Mouse (Mus musculus): ENCODE measurements around the gene Pik3r4. TPM values are rescaled to one million over a fixed set of nuclear protein-coding genes. Genes with fewer than 3 reads are reported as not detected.
"Not testable (repeated sequence)": the region's sequence is repeated elsewhere in the genome, so short reads cannot be mapped to it uniquely, and the experiment has no call there.

The Pik3r4 gene
- 17.9 and 23.5 TPM in 2 replicates for polyA plus RNA-seq (2014; fragmentation: Nextera tagmentation; extraction: Ambion mirVana)

- peak within 1 kb of the TSS; percentile 77 for H3K4me2 ChIP-seq (ENCODE audit: low read depth, low read length)
Measured at GRCm38 (mm10) chr9:105642460-105643371, at the start of gene Pik3r4. Pik3r4 (plus strand) TSS chr9:105642978.

GRCm38 (mm10) chr9:105598906-105599305, 43.9 kb upstream of the Pik3r4 start:
- H3K27ac ChIP-seq (ENCODE audit: low read depth, low read length), result no peak overlapping the region
- H3K4me2 ChIP-seq (ENCODE audit: low read depth, low read length), result no peak overlapping the region
- H3K27me3 ChIP-seq (ENCODE audit: control insufficient read depth, insufficient read depth, low read length), result no peaks in the 10 kb centered on the region
- no peak for ATAC-seq (ENCODE audit: low read depth)
- no peak overlapping the region for H3K4me3 ChIP-seq (ENCODE audit: low read depth, low read length)
- no peaks in the 10 kb centered on the region for H3K9me3 ChIP-seq (ENCODE audit: control insufficient read depth, low read length)
- H3K9ac ChIP-seq (replicated peaks; ENCODE audit: low read depth, low read length), result no peak overlapping the region
- no peaks in the 10 kb centered on the region for H3K4me1 ChIP-seq (ENCODE audit: control insufficient read depth, insufficient read depth, low read length)
- 90% methylated on average over 4 of the region's 4 CpGs for WGBS
- H3K36me3 ChIP-seq (ENCODE audit: control insufficient read depth, insufficient read depth, low read length), result no peaks in the 10 kb centered on the region

More at GRCm38 (mm10) chr9:105642460-105643371, at the start of gene Pik3r4:
- Histone ChIP-seq H3K27me3 (ENCODE audit: control insufficient read depth, insufficient read depth, low read length) (no peaks in the 10 kb centered on the region; the same call in 1 of the 2 replicates), H3K9ac (replicated peaks; ENCODE audit: low read depth, low read length) (peak within 1 kb of the TSS; percentile 87), H3K36me3 (ENCODE audit: control insufficient read depth, insufficient read depth, low read length) (0 out of 2 replicates have a peak, but pooled peaks cover 3% of the 10 kb centered on the region), H3K4me3 (ENCODE audit: low read depth, low read length) (peak within 1 kb of the TSS; percentile 70), H3K9me3 (ENCODE audit: control insufficient read depth, low read length) (no peaks in the 10 kb centered on the region), H3K27ac (ENCODE audit: low read depth, low read length) (peak within 1 kb of the TSS; percentile 46; the same call in 1 of the 2 replicates), H3K4me1 (ENCODE audit: control insufficient read depth, insufficient read depth, low read length) (peaks cover 4% of the 10 kb centered on the region; the same call in 1 of the 2 replicates)
- ATAC-seq (ENCODE audit: low read depth), result peak; percentile 95
- 6% methylated on average over 37 of the region's 37 CpGs for WGBS

- H3K27me3 ChIP-seq (ENCODE audit: control insufficient read depth, insufficient read depth, low read length), result no peaks in the 10 kb centered on the region
- no peak overlapping the region for H3K4me2 ChIP-seq (ENCODE audit: low read depth, low read length)
- no peaks in the 10 kb centered on the region for H3K9me3 ChIP-seq (ENCODE audit: control insufficient read depth, low read length)
- H3K27ac ChIP-seq (ENCODE audit: low read depth, low read length), result no peak overlapping the region
- H3K4me3 ChIP-seq (ENCODE audit: low read depth, low read length), result no peak overlapping the region
- ATAC-seq (ENCODE audit: low read depth), result no peak
- 87% methylated on average over 15 of the region's 15 CpGs for WGBS
- H3K4me1 ChIP-seq (ENCODE audit: control insufficient read depth, insufficient read depth, low read length), result no peaks in the 10 kb centered on the region
- H3K9ac ChIP-seq (replicated peaks; ENCODE audit: low read depth, low read length), result no peak overlapping the region
- H3K36me3 ChIP-seq (ENCODE audit: control insufficient read depth, insufficient read depth, low read length), result no peaks in the 10 kb centered on the region
Measured at GRCm38 (mm10) chr9:105611980-105612771, 30.6 kb upstream of the Pik3r4 start.

GRCm38 (mm10) chr9:105612919-105613318, 29.9 kb upstream of the Pik3r4 start:
- Histone ChIP-seq H3K4me1 (ENCODE audit: control insufficient read depth, insufficient read depth, low read length) (no peaks in the 10 kb centered on the region), H3K9me3 (ENCODE audit: control insufficient read depth, low read length) (no peaks in the 10 kb centered on the region), H3K4me3 (ENCODE audit: low read depth, low read length) (no peak overlapping the region), H3K9ac (replicated peaks; ENCODE audit: low read depth, low read length) (no peak overlapping the region), H3K27me3 (ENCODE audit: control insufficient read depth, insufficient read depth, low read length) (no peaks in the 10 kb centered on the region), H3K4me2 (ENCODE audit: low read depth, low read length) (no peak overlapping the region), H3K27ac (ENCODE audit: low read depth, low read length) (no peak overlapping the region), H3K36me3 (ENCODE audit: control insufficient read depth, insufficient read depth, low read length) (no peaks in the 10 kb centered on the region)
- peak; percentile 60; the same call in 1 of the 2 replicates for ATAC-seq (ENCODE audit: low read depth)
- 34% methylated on average over 7 of the region's 7 CpGs for WGBS

- Histone ChIP-seq H3K9me3 (ENCODE audit: control insufficient read depth, low read length) (no peaks in the 10 kb centered on the region), H3K4me1 (ENCODE audit: control insufficient read depth, insufficient read depth, low read length) (no peaks in the 10 kb centered on the region), H3K27me3 (ENCODE audit: control insufficient read depth, insufficient read depth, low read length) (no peaks in the 10 kb centered on the region), H3K36me3 (ENCODE audit: control insufficient read depth, insufficient read depth, low read length) (no peaks in the 10 kb centered on the region), H3K9ac (replicated peaks; ENCODE audit: low read depth, low read length) (no peak overlapping the region), H3K27ac (ENCODE audit: low read depth, low read length) (no peak overlapping the region), H3K4me3 (ENCODE audit: low read depth, low read length) (no peak overlapping the region), H3K4me2 (ENCODE audit: low read depth, low read length) (no peak overlapping the region)
- ATAC-seq (ENCODE audit: low read depth), result no peak
- WGBS, result 77% methylated on average over 2 of the region's 2 CpGs
Measured at GRCm38 (mm10) chr9:105615952-105616351, 26.8 kb upstream of the Pik3r4 start.

GRCm38 (mm10) chr9:105617274-105617673, 25.5 kb upstream of the Pik3r4 start:
- H3K36me3 ChIP-seq (ENCODE audit: control insufficient read depth, insufficient read depth, low read length); H3K9me3 ChIP-seq (ENCODE audit: control insufficient read depth, low read length); H3K27ac ChIP-seq (ENCODE audit: low read depth, low read length); H3K4me3 ChIP-seq (ENCODE audit: low read depth, low read length); H3K4me1 ChIP-seq (ENCODE audit: control insufficient read depth, insufficient read depth, low read length); H3K9ac ChIP-seq (replicated peaks; ENCODE audit: low read depth, low read length); H3K4me2 ChIP-seq (ENCODE audit: low read depth, low read length); ATAC-seq (ENCODE audit: low read depth); H3K27me3 ChIP-seq (ENCODE audit: control insufficient read depth, insufficient read depth, low read length): not testable (repeated sequence)

- H3K4me1 ChIP-seq (ENCODE audit: control insufficient read depth, insufficient read depth, low read length), result no peaks in the 10 kb centered on the region
- H3K27me3 ChIP-seq (ENCODE audit: control insufficient read depth, insufficient read depth, low read length), result no peaks in the 10 kb centered on the region
- no peak overlapping the region for H3K27ac ChIP-seq (ENCODE audit: low read depth, low read length)
- H3K9me3 ChIP-seq (ENCODE audit: control insufficient read depth, low read length), result no peaks in the 10 kb centered on the region
- H3K36me3 ChIP-seq (ENCODE audit: control insufficient read depth, insufficient read depth, low read length), result no peaks in the 10 kb centered on the region
- no peak overlapping the region for H3K9ac ChIP-seq (replicated peaks; ENCODE audit: low read depth, low read length)
- no peak overlapping the region for H3K4me3 ChIP-seq (ENCODE audit: low read depth, low read length)
- no peak for ATAC-seq (ENCODE audit: low read depth)
- 94% methylated on average over 2 of the region's 2 CpGs for WGBS
- H3K4me2 ChIP-seq (ENCODE audit: low read depth, low read length), result no peak overlapping the region
Measured at GRCm38 (mm10) chr9:105633961-105634360, 8.8 kb upstream of the Pik3r4 start.

- H3K36me3 ChIP-seq (ENCODE audit: control insufficient read depth, insufficient read depth, low read length), result not testable (repeated sequence)
Measured at GRCm38 (mm10) chr9:105641377-105641776, 1.4 kb upstream of the Pik3r4 start.

GRCm38 (mm10) chr9:105656189-105656588, 13.4 kb downstream of the Pik3r4 start:
- H3K27me3 ChIP-seq (ENCODE audit: control insufficient read depth, insufficient read depth, low read length), result no peaks in the 10 kb centered on the region
- no peak overlapping the region for H3K4me3 ChIP-seq (ENCODE audit: low read depth, low read length)
- no peak overlapping the region for H3K4me2 ChIP-seq (ENCODE audit: low read depth, low read length)
- no peak for ATAC-seq (ENCODE audit: low read depth)
- WGBS, result 64% methylated on average over 2 of the region's 2 CpGs
- no peaks in the 10 kb centered on the region for H3K9me3 ChIP-seq (ENCODE audit: control insufficient read depth, low read length)
- H3K36me3 ChIP-seq (ENCODE audit: control insufficient read depth, insufficient read depth, low read length), result peaks cover 29% of the 10 kb centered on the region
- H3K27ac ChIP-seq (ENCODE audit: low read depth, low read length), result no peak overlapping the region
- H3K9ac ChIP-seq (replicated peaks; ENCODE audit: low read depth, low read length), result no peak overlapping the region
- no peaks in the 10 kb centered on the region for H3K4me1 ChIP-seq (ENCODE audit: control insufficient read depth, insufficient read depth, low read length)

More at GRCm38 (mm10) chr9:105641377-105641776, 1.4 kb upstream of the Pik3r4 start:
- not testable (repeated sequence) for H3K27me3 ChIP-seq (ENCODE audit: control insufficient read depth, insufficient read depth, low read length); H3K27ac ChIP-seq (ENCODE audit: low read depth, low read length); H3K9ac ChIP-seq (replicated peaks; ENCODE audit: low read depth, low read length); H3K4me1 ChIP-seq (ENCODE audit: control insufficient read depth, insufficient read depth, low read length); ATAC-seq (ENCODE audit: low read depth); H3K4me3 ChIP-seq (ENCODE audit: low read depth, low read length); H3K9me3 ChIP-seq (ENCODE audit: control insufficient read depth, low read length); H3K4me2 ChIP-seq (ENCODE audit: low read depth, low read length)
- WGBS, result 85% methylated on average over 6 of the region's 6 CpGs

All from neural tube, embryonic 14.5 days (tissue).